Mouse (Mus musculus): ENCODE results near the gene St3gal5. TPM values are rescaled to one million over a fixed set of nuclear protein-coding genes. Genes with fewer than 3 reads are reported as not detected.

The St3gal5 gene
- polyA plus RNA-seq, 1 experiment from 2014 or later: 28.8 TPM

- Histone ChIP-seq H3K4me2 (ENCODE audit: low read depth, low read length) (no peak overlapping the region), H3K4me3 (ENCODE audit: low read depth, low read length) (no peak overlapping the region), H3K27ac (replicated peaks; ENCODE audit: low read depth, low read length) (no peak overlapping the region), H3K4me1 (ENCODE audit: control insufficient read depth, insufficient read depth, low read length) (no peaks in the 10 kb centered on the region), H3K9me3 (replicated peaks; ENCODE audit: control insufficient read depth, low read length) (no peaks in the 10 kb centered on the region), H3K36me3 (replicated peaks; ENCODE audit: control insufficient read depth, insufficient read depth, low read depth, low read length) (no peaks in the 10 kb centered on the region), H3K27me3 (ENCODE audit: control insufficient read depth, insufficient read depth, low read length) (no peaks in the 10 kb centered on the region), H3K9ac (replicated peaks; ENCODE audit: low read length) (no peak overlapping the region)
- no peak for DNase-seq (ENCODE audit: low spot score)
- no peak for ATAC-seq (replicated peaks; ENCODE audit: insufficient number of reproducible peaks, low FRiP score, low TSS enrichment, low read depth)
- WGBS: 75% methylated on average over 5 of the region's 5 CpGs
Measured at GRCm38 (mm10) chr6:72161751-72162150, 64.4 kb downstream of the St3gal5 start.

- Histone ChIP-seq H3K36me3 (replicated peaks; ENCODE audit: control insufficient read depth, insufficient read depth, low read depth, low read length) (no peaks in the 10 kb centered on the region), H3K4me3 (ENCODE audit: low read depth, low read length) (no peak overlapping the region), H3K9me3 (replicated peaks; ENCODE audit: control insufficient read depth, low read length) (no peaks in the 10 kb centered on the region), H3K4me2 (ENCODE audit: low read depth, low read length) (no peak overlapping the region), H3K27ac (replicated peaks; ENCODE audit: low read depth, low read length) (no peak overlapping the region), H3K9ac (replicated peaks; ENCODE audit: low read length) (no peak overlapping the region), H3K27me3 (ENCODE audit: control insufficient read depth, insufficient read depth, low read length) (no peaks in the 10 kb centered on the region), H3K4me1 (ENCODE audit: control insufficient read depth, insufficient read depth, low read length) (no peaks in the 10 kb centered on the region)
- no peak for ATAC-seq (replicated peaks; ENCODE audit: insufficient number of reproducible peaks, low FRiP score, low TSS enrichment, low read depth)
- 26% methylated on average over 19 of the region's 19 CpGs for WGBS
- DNase-seq (ENCODE audit: low spot score): peak; percentile 16
Measured at GRCm38 (mm10) chr6:72162155-72162890, 64.9 kb downstream of the St3gal5 start.

- Histone ChIP-seq H3K27me3 (ENCODE audit: control insufficient read depth, insufficient read depth, low read length) (no peaks in the 10 kb centered on the region), H3K36me3 (replicated peaks; ENCODE audit: control insufficient read depth, insufficient read depth, low read depth, low read length) (no peaks in the 10 kb centered on the region), H3K4me2 (ENCODE audit: low read depth, low read length) (no peak overlapping the region), H3K9me3 (replicated peaks; ENCODE audit: control insufficient read depth, low read length) (no peaks in the 10 kb centered on the region), H3K9ac (replicated peaks; ENCODE audit: low read length) (no peak overlapping the region), H3K4me3 (ENCODE audit: low read depth, low read length) (no peak overlapping the region), H3K27ac (replicated peaks; ENCODE audit: low read depth, low read length) (no peak overlapping the region), H3K4me1 (ENCODE audit: control insufficient read depth, insufficient read depth, low read length) (no peaks in the 10 kb centered on the region)
- 22% methylated on average over 20 of the region's 20 CpGs for WGBS
- peak; percentile 95 for DNase-seq (ENCODE audit: low spot score)
- peak; percentile 81 for ATAC-seq (replicated peaks; ENCODE audit: insufficient number of reproducible peaks, low FRiP score, low TSS enrichment, low read depth)
Measured at GRCm38 (mm10) chr6:72164321-72165275, 67.2 kb downstream of the St3gal5 start.

GRCm38 (mm10) chr6:72165907-72166306, 68.5 kb downstream of the St3gal5 start:
- no peaks in the 10 kb centered on the region for H3K9me3 ChIP-seq (replicated peaks; ENCODE audit: control insufficient read depth, low read length)
- H3K4me3 ChIP-seq (ENCODE audit: low read depth, low read length): no peak overlapping the region
- DNase-seq (ENCODE audit: low spot score) (no peak), ATAC-seq (replicated peaks; ENCODE audit: insufficient number of reproducible peaks, low FRiP score, low TSS enrichment, low read depth) (no peak)
- no peak overlapping the region for H3K4me2 ChIP-seq (ENCODE audit: low read depth, low read length)
- no peaks in the 10 kb centered on the region for H3K27me3 ChIP-seq (ENCODE audit: control insufficient read depth, insufficient read depth, low read length)
- WGBS: 40% methylated on average over 2 of the region's 2 CpGs
- no peaks in the 10 kb centered on the region for H3K36me3 ChIP-seq (replicated peaks; ENCODE audit: control insufficient read depth, insufficient read depth, low read depth, low read length)
- no peak overlapping the region for H3K9ac ChIP-seq (replicated peaks; ENCODE audit: low read length)
- H3K4me1 ChIP-seq (ENCODE audit: control insufficient read depth, insufficient read depth, low read length): no peaks in the 10 kb centered on the region
- H3K27ac ChIP-seq (replicated peaks; ENCODE audit: low read depth, low read length): no peak overlapping the region

- Histone ChIP-seq H3K27ac (replicated peaks; ENCODE audit: low read depth, low read length) (no peak overlapping the region), H3K9ac (replicated peaks; ENCODE audit: low read length) (no peak overlapping the region), H3K4me3 (ENCODE audit: low read depth, low read length) (no peak overlapping the region), H3K4me2 (ENCODE audit: low read depth, low read length) (no peak overlapping the region), H3K36me3 (replicated peaks; ENCODE audit: control insufficient read depth, insufficient read depth, low read depth, low read length) (no peaks in the 10 kb centered on the region), H3K27me3 (ENCODE audit: control insufficient read depth, insufficient read depth, low read length) (no peaks in the 10 kb centered on the region), H3K9me3 (replicated peaks; ENCODE audit: control insufficient read depth, low read length) (no peaks in the 10 kb centered on the region), H3K4me1 (ENCODE audit: control insufficient read depth, insufficient read depth, low read length) (no peaks in the 10 kb centered on the region)
- DNase-seq (ENCODE audit: low spot score) (no peak), ATAC-seq (replicated peaks; ENCODE audit: insufficient number of reproducible peaks, low FRiP score, low TSS enrichment, low read depth) (no peak)
- WGBS: 77% methylated on average over 3 of the region's 3 CpGs
Measured at GRCm38 (mm10) chr6:72171391-72171790, 74.0 kb downstream of the St3gal5 start.

GRCm38 (mm10) chr6:72173350-72173749, 76.0 kb downstream of the St3gal5 start:
- H3K27me3 ChIP-seq (ENCODE audit: control insufficient read depth, insufficient read depth, low read length): no peaks in the 10 kb centered on the region
- 97% methylated on average over 1 of the region's 1 CpGs for WGBS

GRCm38 (mm10) chr6:72175419-72175818, 78.0 kb downstream of the St3gal5 start:
- Histone ChIP-seq H3K9me3 (replicated peaks; ENCODE audit: control insufficient read depth, low read length) (no peaks in the 10 kb centered on the region), H3K4me2 (ENCODE audit: low read depth, low read length) (no peak overlapping the region), H3K27ac (replicated peaks; ENCODE audit: low read depth, low read length) (no peak overlapping the region), H3K4me3 (ENCODE audit: low read depth, low read length) (no peak overlapping the region), H3K36me3 (replicated peaks; ENCODE audit: control insufficient read depth, insufficient read depth, low read depth, low read length) (no peaks in the 10 kb centered on the region), H3K27me3 (ENCODE audit: control insufficient read depth, insufficient read depth, low read length) (no peaks in the 10 kb centered on the region), H3K4me1 (ENCODE audit: control insufficient read depth, insufficient read depth, low read length) (no peaks in the 10 kb centered on the region), H3K9ac (replicated peaks; ENCODE audit: low read length) (no peak overlapping the region)
- 39% methylated on average over 3 of the region's 3 CpGs for WGBS
- ATAC-seq (replicated peaks; ENCODE audit: insufficient number of reproducible peaks, low FRiP score, low TSS enrichment, low read depth) (no peak), DNase-seq (ENCODE audit: low spot score) (no peak)

More at GRCm38 (mm10) chr6:72173350-72173749, 76.0 kb downstream of the St3gal5 start:
- Histone ChIP-seq H3K4me3 (ENCODE audit: low read depth, low read length) (no peak overlapping the region), H3K4me1 (ENCODE audit: control insufficient read depth, insufficient read depth, low read length) (no peaks in the 10 kb centered on the region), H3K9ac (replicated peaks; ENCODE audit: low read length) (no peak overlapping the region), H3K27ac (replicated peaks; ENCODE audit: low read depth, low read length) (no peak overlapping the region), H3K36me3 (replicated peaks; ENCODE audit: control insufficient read depth, insufficient read depth, low read depth, low read length) (no peaks in the 10 kb centered on the region), H3K9me3 (replicated peaks; ENCODE audit: control insufficient read depth, low read length) (no peaks in the 10 kb centered on the region), H3K4me2 (ENCODE audit: low read depth, low read length) (no peak overlapping the region)
- ATAC-seq (replicated peaks; ENCODE audit: insufficient number of reproducible peaks, low FRiP score, low TSS enrichment, low read depth) (no peak), DNase-seq (ENCODE audit: low spot score) (no peak)

- no peaks in the 10 kb centered on the region for H3K9me3 ChIP-seq (replicated peaks; ENCODE audit: control insufficient read depth, low read length)
- no peak overlapping the region for H3K4me3 ChIP-seq (ENCODE audit: low read depth, low read length)
- no peak overlapping the region for H3K9ac ChIP-seq (replicated peaks; ENCODE audit: low read length)
- H3K36me3 ChIP-seq (replicated peaks; ENCODE audit: control insufficient read depth, insufficient read depth, low read depth, low read length): no peaks in the 10 kb centered on the region
- no peak for DNase-seq (ENCODE audit: low spot score)
- H3K4me1 ChIP-seq (ENCODE audit: control insufficient read depth, insufficient read depth, low read length): no peaks in the 10 kb centered on the region
- H3K27ac ChIP-seq (replicated peaks; ENCODE audit: low read depth, low read length): no peak overlapping the region
- no peak for ATAC-seq (replicated peaks; ENCODE audit: insufficient number of reproducible peaks, low FRiP score, low TSS enrichment, low read depth)
- WGBS: 75% methylated on average over 5 of the region's 5 CpGs
- H3K27me3 ChIP-seq (ENCODE audit: control insufficient read depth, insufficient read depth, low read length): no peaks in the 10 kb centered on the region
- no peak overlapping the region for H3K4me2 ChIP-seq (ENCODE audit: low read depth, low read length)
Measured at GRCm38 (mm10) chr6:72176004-72176403, 78.6 kb downstream of the St3gal5 start.

Data from embryonic facial prominence, embryonic 11.5 days (tissue).